Mouse (Mus musculus): ENCODE measurements around the gene Cox15. TPM values are rescaled to one million over a fixed set of nuclear protein-coding genes. Genes with fewer than 3 reads are reported as not detected.
A peak's percentile ranks its signal among the peaks of the same experiment; 100 is the strongest.

The Cox15 gene
- total RNA-seq (2021): 10 to 100 TPM; 34.9 to 44.9 TPM
- long read RNA-seq, experiment 1, full-length matches to known transcripts: 87 of 109 reads
- long read RNA-seq, experiment 1, partial matches to known transcripts: 19 of 109 reads
- long read RNA-seq, experiment 1, other reads (novel, unspliced or antisense): 3 of 109 reads
- long read RNA-seq, experiment 2, full-length matches to known transcripts: 92 of 106 reads
- long read RNA-seq, experiment 2, partial matches to known transcripts: 3 of 106 reads
- long read RNA-seq, experiment 2, other reads (novel, unspliced or antisense): 11 of 106 reads

DNA sequence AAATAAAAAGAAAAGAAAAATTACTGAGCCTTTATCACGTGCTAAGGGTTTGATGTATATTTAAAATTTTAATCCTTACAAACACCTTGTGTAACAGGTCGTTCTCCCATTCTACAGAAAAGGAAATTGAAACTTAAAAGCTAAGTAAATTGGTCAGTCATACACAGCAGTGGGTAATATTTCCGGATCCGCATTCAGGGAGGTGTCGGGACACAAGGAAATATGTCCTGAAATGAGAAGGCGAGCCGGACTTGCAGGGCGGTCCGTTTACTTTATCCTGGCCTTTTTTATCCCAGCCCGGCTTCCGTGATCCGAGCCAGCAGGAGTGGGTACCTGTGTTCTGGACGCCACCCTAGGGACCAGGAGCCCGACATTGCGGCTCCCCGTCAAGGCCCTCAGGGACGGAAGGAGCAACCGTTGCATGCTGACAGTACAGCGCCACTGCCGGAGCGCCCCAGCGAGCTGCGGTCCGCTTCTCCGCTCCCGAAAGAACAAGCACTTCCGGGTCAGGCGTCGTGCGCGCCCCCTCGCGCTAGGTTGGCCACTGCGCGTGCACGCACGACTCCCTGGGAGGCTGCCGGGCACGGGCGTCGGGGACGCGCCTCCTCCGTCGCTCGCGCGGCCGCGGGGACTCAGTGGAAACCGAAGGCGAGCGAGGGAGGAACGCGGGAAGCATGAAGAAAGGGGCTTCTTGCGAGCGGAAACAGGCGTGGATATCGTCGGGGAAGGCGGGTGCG is at the start of gene Cox15, which contains the start of gene Cutc:
Gene Cox15 (minus strand): TSS at position 512 of the 737 bp plus-strand sequence.
Gene Cutc (plus strand): TSS at position 508 of the 737 bp plus-strand sequence.
- peak; percentile 99 for DNase-seq

GRCm38 (mm10) chr19:43801427-43802051 is 48.7 kb upstream of the Cox15 start:
- DNase-seq: no peak

DNA sequence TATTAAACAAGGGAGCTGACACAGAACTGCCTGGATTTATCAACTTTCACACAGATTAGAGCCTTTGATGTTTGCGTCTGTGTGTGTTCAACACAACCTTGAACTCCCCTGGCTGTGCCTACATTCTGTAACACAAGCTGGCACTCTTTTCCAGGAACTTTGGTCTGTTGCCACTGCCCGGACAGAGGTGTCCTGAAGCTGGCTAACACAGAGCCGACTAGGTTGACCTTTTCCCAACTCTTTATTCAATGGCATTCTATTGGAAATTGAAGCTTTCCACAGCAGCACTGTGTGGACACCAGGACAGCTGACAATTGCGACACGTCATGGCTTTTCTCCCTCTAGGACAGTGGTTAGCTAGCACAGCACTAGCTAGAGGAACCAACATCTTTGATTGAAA is 44.4 kb upstream of the Cox15 start:
- DNase-seq: peak; percentile 81

DNA sequence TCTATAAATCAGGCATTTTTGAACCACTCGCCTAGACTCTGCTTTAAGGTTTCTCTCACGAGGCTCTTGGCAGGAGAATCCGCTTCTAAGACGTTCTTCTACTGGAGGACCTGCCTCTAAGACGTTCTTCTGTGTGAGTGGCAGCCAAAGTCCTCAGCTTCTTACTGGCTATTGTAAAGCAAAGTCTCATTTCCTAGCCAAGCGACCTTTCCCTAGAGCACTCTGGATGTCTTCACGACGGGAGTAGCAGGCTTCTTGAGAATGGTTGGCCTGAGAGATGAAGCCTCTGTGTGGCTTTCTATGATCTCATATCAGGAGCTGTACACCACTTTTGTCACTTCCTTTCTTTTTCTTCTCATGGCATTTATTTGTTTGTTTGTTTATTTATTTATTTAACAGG is 42.7 kb upstream of the Cox15 start:
- DNase-seq: no peak

GRCm38 (mm10) chr19:43793951-43794350 is 41.2 kb upstream of the Cox15 start:
- no peak for DNase-seq

GRCm38 (mm10) chr19:43792537-43792936 is 39.7 kb upstream of the Cox15 start:
- DNase-seq: no peak

DNA sequence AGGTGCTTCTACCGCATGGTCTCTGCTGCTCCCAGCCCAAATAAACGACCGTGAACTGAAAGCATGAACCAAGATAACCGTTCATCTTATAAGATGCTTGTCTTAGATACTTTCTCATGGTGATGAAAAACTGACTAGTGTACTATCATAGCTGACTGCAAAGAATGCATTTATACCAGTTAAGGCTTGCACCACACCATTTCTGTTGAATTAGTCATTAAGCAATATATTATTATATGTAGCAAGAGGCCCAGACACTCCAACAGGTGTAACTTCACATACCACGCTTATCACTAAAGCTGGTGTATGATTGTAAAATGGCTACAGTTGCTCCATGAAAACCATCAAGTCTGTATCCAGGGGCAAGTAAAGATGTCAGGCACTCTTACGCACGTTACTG is 37.0 kb upstream of the Cox15 start:
- no peak for DNase-seq

DNA sequence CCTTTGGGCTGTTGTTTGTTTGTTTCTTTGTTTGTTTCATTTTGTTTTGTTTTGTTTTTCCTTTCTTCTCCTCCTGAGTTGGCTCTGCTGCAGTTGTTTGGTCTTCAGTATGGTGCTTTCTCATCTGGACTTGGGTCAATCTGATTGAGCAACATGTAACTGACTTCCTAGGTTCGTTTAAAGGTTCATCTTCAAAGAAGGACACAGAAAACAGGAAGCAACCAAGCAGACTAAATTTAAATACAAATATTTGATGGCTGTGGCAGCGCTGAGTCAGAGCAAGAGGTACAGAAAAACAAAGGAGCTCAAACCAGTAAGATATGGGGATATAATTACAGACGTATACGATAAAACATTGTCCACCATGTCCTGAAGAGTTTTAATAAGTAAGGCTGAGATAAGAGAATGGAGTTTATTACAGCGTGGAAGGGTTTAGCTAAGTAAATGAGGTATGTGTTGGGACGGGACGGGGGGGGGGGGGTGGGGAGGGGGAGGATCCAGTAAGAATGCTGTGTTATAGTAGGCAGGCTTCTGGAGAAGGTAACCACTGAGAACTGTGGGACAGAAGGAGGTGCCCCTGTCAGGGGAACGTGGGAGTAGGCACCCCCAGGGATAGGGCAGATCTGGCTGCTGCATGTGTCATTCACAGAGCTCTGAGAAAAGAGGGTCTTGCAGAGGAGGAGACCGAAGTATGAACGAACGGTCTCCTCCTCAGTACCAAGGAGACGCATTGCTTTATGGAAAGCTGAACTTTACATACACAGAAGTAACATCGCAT is 33.6 kb upstream of the Cox15 start:
- DNase-seq: no peak

- DNase-seq: no peak
Measured at GRCm38 (mm10) chr19:43784761-43785160, 32.0 kb upstream of the Cox15 start.

- no peak for DNase-seq
Measured at GRCm38 (mm10) chr19:43781980-43782379, 29.2 kb upstream of the Cox15 start, which contains the start of gene Abcc2. Gene Abcc2, plus strand, starts transcription at chr19:43782192.

DNA sequence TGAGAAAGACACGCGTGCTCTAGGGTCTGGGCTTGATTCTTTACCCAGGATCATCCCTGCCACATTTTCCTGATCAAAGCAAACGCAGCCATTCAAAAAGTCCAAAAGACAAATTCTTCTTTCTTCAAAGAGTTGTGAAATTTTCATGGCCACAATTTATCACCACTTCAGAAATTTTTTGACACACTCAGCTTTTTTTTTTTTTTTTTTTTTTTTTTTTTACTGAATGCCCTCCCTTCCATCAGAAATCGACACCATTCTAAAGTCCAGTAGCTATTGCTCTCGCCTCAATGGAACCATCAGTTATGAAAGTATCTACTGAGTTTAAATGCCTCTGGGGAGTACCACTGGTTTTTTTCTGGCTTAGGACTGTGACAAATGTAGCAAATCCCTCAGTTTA is 27.6 kb upstream of the Cox15 start:
- no peak for DNase-seq

DNA sequence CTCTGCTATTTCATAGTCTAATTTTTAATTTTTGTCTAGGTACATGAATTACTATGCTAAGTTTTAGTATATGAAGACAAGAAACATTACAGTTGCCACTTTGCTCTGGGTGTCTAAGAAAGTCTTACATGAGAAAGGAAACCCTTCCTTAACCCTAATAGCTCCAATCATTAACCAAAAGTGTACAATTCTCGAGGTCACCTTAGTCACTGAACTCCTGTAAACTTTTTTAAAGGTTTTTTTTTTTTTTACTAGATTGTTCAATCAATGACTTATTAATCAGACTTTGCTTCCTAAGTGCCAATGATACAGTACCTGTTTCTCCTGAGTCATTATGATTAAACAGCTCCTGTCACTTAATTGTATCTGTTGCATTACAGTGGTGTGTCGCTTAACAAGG is 24.5 kb upstream of the Cox15 start:
- no peak for DNase-seq

GRCm38 (mm10) chr19:43776561-43776960 is 23.8 kb upstream of the Cox15 start:
- no peak for DNase-seq

GRCm38 (mm10) chr19:43775433-43775832 is 22.6 kb upstream of the Cox15 start:
- no peak for DNase-seq

- DNase-seq: no peak
Measured at GRCm38 (mm10) chr19:43772311-43772710, 19.5 kb upstream of the Cox15 start.

DNA sequence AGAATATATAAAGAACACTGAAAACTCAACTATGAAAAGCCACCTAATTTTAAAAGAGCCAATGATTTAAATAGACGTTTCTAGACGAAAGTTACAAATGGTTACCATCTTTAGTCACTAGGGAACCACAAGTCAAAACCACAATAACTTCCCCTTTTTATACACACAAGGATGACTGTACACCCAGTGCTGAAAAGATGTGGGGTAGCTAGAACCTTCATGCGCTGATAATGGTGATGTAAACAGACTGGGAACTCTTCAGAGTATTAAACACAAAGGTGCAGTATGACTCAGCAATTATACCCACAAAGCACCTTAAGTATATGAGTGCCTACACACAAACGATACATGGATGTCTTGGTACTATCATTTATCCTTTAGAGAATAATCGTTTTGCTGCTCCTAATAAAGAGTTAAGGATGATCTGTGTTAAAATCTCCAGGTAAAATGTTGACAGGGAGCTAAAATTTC is 18.7 kb upstream of the Cox15 start:
- no peak for DNase-seq

DNA sequence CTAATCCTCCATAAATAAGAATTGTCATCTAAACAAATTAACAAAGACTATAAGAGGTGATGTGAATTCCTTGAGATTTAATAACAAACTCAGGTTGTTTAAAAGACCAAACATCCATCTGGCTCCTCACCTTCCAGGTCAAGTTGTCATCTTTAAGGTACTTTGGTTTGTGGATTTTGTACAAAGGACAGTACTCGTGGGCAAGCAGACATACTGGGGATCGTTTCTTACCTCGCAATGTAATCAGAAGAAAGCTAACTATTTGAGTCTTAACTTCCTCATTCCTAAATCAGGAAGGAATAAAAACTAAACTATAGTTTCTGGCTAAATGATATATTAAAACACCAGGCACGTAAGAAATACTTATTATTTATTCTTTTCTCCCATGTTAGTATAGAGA is 17.8 kb upstream of the Cox15 start:
- DNase-seq: no peak

- peak; percentile 69 for DNase-seq
Measured at GRCm38 (mm10) chr19:43769366-43769960, 16.7 kb upstream of the Cox15 start.

DNA sequence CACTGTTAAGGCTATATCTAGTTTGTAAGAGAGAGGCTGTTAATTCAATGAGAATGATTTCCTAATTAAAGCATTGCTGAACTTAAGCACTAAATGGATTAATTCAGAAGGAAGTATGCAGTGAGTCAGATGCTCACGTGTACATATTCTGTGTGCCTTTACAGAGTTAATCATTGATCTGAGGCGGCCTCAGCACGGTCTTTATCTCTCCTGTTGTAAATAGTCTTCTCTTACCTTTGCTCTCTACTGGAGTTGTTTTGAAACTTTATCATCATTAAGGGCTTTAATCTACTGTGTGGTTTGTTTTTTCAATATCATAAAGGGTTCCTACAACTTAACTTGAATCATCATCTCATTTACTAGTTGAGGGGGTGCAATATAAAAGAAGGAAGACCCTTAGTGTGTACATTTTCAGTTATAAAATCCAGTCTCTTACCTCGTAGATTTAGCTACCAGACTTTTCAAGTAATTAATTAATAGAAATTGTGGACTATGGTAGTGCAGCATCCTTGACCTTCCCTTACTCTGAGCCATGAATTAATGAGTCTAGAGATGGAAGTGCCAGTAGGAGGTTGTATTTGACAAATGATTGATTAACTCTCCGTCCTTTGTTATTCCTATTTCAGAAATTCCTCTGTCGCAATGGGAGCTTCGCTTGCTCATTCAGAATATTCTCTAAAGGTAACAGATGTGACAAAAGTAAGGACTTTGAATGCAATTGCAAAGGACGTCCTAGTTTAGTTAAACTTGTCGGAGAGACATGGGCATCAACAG is 14.9 kb upstream of the Cox15 start:
- DNase-seq: no peak

DNA sequence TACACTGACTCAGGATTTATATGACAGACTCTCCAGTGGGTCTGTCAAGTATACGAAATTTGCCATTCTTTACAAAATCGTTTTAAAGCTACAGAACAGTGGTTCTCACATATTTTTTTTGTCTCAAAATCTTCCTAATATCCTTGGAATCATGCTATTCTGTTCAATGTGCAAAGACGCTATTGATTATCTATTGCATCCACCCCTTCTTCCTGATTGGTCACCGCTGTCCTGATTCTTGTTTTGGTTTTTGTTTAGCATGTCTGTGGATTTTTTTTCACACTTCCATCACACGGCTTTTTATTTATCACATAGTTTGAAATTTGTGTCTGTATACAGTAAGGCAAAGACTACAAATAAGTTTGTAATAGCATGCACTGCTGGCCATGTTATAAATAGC is 13.7 kb upstream of the Cox15 start:
- no peak for DNase-seq

DNA sequence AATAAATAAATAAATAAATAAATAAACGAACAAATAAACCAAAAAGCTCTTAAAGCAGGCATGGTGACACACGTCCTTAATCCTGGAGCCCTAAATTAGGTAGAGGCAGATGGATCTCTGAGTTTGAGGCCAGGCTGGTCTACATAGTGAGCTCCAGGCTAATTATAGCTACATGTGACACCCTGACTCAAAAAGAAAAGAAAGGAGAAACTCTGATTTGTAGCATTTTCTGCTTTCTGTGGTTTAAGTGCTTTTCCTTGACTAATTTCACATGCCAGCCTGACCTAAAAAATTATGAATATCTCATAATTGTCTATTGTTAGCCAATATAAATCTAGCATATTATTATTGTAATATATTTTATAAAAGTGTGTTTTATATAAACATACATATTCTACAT is 9.6 kb upstream of the Cox15 start:
- no peak for DNase-seq
